Mouse (Mus musculus): Measurements from ENCODE around the gene Gm45062.

DNA sequence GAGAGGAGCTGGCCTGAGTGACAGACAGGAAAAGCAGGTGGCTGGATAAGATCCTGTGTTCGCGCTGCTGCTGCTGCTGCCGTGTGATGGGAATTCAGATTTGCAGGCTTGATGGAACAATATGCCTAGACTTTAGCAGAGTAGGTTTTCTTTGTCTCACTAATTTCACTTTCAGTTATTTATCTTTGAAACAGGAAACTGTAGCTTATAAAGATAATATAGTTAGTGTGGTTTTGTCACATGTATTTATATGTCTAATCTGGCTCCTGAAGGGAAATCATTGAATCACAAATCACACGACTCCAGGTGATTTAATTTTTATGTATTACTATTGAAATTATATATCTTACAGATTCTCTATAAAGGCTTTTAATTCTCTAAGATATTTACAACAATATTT lies 24.0 kb downstream of the Gm45062 start:
- TF ChIP-seq CTCF (IDR thresholded peaks at IDR 0.05; ENCODE audit: extremely low read depth, insufficient read length, insufficient replicate concordance, low read depth, low read length) (no peak), POLR2A (IDR thresholded peaks at IDR 0.05; ENCODE audit: low read depth, low read length) (no peak)
